Mouse (Mus musculus) Patski (cell line): Measurements from ENCODE around the gene Cd151. TPM values are rescaled to one million over a fixed set of nuclear protein-coding genes. Genes with fewer than 3 reads are reported as not detected.

Experiments used
- ATAC-seq: fragments of 100-300 bp; one replicate; pipeline ENCODE4 v1.8.0; 2021
- CTCF ChIA-PET: fragments of 350-600 bp; sonication (Branson Sonifier 250); formaldehyde crosslinking; loops from one replicate; lab custom pipeline; 2022; ENCODE audit warnings: inconsistent platforms; lab: Charles Lee
- POLR2A ChIA-PET: fragments of 350-600 bp; sonication (Branson Sonifier 250); formaldehyde crosslinking; loops from one replicate; lab custom pipeline; 2022; ENCODE audit warnings: antibody characterized with exemption, inconsistent platforms; lab: Charles Lee
- DNase-seq: peaks from one replicate; pipeline ENCODE4 v3.0.0-alpha.2; 2011; ENCODE audit warnings: low read depth, low spot score
- H3K27me3 ChIP-seq: fragments of 371-371 bp; one replicate; pipeline ENCODE4 v1.5.1; 2021
- CTCF ChIP-seq: fragments of 100-300 bp; IDR thresholded peaks from one replicate; pipeline ENCODE4 v1.5.1; 2021
- in situ Hi-C: fragments of 300-500 bp; cut with MboI; formaldehyde crosslinking; loops from 3 replicates; pipeline ENCODE4 v1.11.1; 2018; ENCODE audit warnings: low pct_unique_long_range_greater_than_20kb, mixed read lengths
- polyA plus RNA-seq: library from polyadenylated mRNA; unstranded; gene quantifications from one replicate; pipeline ENCODE4 v1.2.3, GENCODE M21; 2021

Cd151 gene
- polyA plus RNA-seq, 1 experiment from 2014 or later, result 551 TPM

DNA sequence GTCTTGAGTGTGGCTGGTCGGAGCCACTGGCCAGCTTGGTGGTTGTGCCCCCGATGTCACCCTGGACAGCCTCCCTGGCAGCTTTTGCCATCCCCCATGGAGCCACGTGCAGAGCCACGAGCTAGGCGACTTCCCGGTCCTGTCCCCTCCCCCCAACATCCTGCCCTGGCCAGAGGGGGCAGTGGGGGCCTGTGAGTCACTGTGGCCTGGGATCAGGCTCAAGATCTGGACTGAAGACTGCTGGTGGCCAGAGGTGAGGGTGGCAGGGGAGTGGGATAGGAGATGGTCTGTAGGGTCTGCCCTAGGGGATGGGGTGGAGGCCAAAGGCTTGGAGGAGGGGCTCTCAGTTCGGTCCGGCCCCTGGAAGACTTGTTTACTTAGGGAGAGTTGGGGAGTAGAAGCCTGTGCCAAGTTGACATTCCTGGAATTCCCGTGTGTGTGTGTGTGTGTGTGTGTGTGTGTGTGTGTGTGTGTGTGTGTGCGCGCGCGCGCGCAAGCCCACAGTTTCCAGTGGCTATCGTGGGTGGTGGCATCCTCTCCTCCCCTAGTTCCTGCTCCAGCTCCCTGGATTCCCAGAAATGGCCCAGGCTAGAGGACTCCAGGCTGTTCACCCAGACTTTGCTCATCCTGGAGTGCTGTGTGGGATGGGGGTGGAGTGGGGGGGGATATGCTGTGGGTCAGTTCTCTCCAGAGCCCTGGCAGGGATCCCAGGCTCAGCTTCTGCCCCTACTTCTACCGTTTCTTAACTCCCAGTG lies 9.2 kb downstream of the Cd151 start:
- in situ Hi-C loops, result loop anchor here (5.0 kb wide), 1 partner anchor 101 kb away; no protein-coding TSS in a partner anchor
- ATAC-seq, result peak; percentile 25
- H3K27me3 ChIP-seq, result no peaks in the 10 kb centered on the region
- ChIA-PET POLR2A (interaction anchor here (0.7 to 7.0 kb wide), 9 partner anchors 8 to 62 kb away, joined by 3 to 64 read pairs (median 3); partner anchors contain the start of gene Cd151), CTCF (interaction anchor here (0.9 to 3.1 kb wide), 6 partner anchors 9 to 65 kb away, joined by 3 to 16 read pairs (median 4); partner anchors contain the start of genes Cd151 and Cracr2b)
- TF ChIP-seq CTCF, result no peak
- DNase-seq, result no peak

DNA sequence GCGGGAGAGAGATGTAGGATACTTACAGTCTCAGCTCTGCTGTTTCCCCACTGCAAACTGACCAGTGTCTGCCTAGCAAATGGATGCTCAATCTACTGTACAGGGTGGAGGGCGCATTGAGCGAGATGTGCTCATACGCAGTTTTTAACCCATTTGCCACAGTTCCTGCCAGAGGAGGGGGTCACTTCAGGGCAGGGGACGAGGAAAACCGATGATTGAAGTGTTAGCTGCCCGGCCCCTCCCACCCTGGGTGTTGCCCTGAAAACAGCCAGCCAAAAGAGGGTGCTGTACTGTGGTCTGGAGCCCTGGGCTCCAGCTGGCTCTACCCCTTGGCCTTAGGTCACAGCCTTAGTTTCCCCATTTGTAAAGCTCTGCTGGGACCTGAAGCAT lies 9.8 kb downstream of the Cd151 start:
- in situ Hi-C loops, result loop anchor here (5.0 kb wide), 1 partner anchor 100 kb away; no protein-coding TSS in a partner anchor
- ChIA-PET POLR2A (interaction anchor here (0.8 to 7.0 kb wide), 6 partner anchors 8 to 48 kb away, joined by 3 to 64 read pairs (median 3); partner anchors contain the start of gene Cd151), CTCF (interaction anchor here (0.6 to 3.1 kb wide), 8 partner anchors 9 to 194 kb away, joined by 3 to 16 read pairs (median 3); partner anchors contain the start of gene Cd151)
- ATAC-seq (peak; percentile 1), DNase-seq (no peak)
- no peak for TF ChIP-seq CTCF
- no peaks in the 10 kb centered on the region for H3K27me3 ChIP-seq

DNA sequence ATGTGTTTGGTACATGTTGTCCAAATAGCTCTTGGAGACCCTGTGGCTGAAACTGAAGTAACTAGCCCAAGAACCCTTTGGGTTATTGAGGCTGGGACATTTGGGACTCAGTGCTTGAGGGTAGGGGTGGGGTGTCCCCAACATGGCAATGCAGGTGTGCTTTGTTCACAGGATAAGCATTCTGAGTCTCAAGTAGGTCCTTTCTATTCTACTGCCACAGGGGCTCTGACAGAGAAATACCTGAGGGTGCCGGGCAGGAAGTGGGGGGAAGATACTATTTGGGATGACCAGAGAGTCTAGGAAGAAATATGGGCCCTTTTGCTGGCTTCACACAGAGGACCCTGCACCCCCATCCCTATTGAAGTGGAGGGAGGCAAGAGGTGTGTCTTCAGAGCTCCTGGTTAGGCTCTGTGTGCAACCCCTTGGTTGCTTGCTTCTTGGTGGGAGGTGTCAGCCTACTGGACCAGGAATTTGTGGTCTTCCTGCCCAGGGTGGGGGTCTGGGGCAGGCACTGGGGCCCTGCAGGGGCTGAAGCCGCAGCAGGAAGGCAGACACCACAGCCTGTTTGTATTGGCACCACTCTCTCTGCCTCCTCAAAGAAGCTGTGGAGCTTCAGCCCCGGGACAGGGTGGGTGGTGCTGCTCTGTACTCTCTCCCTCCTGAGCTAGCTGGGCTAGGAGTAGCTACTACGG lies 10.5 kb downstream of the Cd151 start:
- DNase-seq, result no peak
- no peaks in the 10 kb centered on the region for H3K27me3 ChIP-seq
- POLR2A ChIA-PET, result interaction anchor here (0.9 to 7.0 kb wide), 3 partner anchors 9 to 35 kb away, joined by 3 to 64 read pairs (median 4); partner anchors contain the start of gene Cd151
- ATAC-seq, result peak; percentile 21
- TF ChIP-seq CTCF, result no peak
- CTCF ChIA-PET, result interaction anchor here (0.6 to 3.1 kb wide), 8 partner anchors 10 to 193 kb away, joined by 3 to 16 read pairs (median 3); partner anchors contain the start of gene Cd151
- in situ Hi-C loops, result loop anchor here (5.0 kb wide), 1 partner anchor 100 kb away; no protein-coding TSS in a partner anchor

DNA sequence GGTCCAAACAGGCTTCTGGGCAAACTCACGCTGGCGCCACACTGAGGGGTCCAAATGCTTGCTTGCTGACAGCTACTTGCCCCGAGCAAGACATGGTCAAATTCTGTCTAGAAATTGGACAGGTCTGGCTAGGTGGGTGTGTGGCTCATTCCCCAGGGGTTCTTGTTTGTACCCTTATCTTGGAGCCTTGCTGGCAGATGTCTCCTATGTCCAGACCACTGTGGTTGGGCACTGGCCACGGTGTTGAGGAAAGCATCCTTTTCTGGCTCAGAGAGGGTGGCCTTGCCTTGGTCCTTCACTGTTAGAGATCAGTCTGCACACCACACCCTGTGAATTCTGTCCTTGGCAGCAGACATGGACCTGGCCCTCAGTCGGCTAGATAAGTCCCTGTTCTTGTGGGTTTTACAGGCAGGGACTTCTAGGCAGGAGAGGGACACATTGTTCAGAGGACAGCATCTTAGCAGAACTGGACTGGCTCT lies 11.1 kb downstream of the Cd151 start:
- ChIA-PET POLR2A (interaction anchor here (7.0 kb wide), 1 partner anchor 10 kb away, joined by 64 read pairs; the partner anchor contains the start of gene Cd151), CTCF (interaction anchor here (1.1 to 3.1 kb wide), 4 partner anchors 10 to 46 kb away, joined by 3 to 16 read pairs (median 10); partner anchors contain the start of gene Cd151)
- H3K27me3 ChIP-seq, result no peaks in the 10 kb centered on the region
- no peak for TF ChIP-seq CTCF
- DNase-seq, result no peak
- no peak for ATAC-seq
- in situ Hi-C loops, result loop anchor here (5.0 kb wide), 1 partner anchor 99 kb away; no protein-coding TSS in a partner anchor

DNA sequence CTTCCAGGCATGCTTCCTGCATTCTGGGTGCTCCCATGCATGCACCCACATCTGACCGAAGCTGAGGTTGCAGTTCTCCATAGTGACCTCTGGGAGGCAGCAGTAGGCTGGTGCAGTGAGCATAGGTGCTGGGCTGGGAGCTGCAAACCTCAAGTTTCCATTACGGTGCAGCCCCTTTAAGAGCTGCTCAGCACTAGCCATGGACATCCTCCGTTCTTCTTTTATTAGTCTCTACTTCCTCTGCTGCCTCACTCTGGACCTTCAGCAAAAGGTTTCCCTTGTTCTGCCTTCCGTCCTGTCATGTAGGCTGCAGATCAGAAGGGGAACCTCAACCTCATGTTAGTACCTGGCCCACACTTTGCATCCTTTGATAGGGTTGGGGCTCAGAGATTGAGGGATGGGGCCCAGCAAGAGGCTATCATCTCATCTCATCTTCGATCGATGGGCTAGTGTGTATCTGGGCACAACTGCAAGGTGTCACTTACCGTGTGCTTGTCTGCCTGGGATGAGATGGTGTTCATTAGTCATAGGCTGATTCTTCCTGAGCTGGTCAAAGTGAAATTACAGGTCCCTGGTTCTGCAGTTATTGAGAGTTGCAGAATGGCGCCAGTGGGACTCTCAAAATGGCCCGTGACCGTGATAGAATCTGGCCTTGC lies 13.8 kb downstream of the Cd151 start:
- in situ Hi-C loops, result loop anchor here (5.0 kb wide), 1 partner anchor 41 kb away; no protein-coding TSS in a partner anchor
- no peaks in the 10 kb centered on the region for H3K27me3 ChIP-seq
- TF ChIP-seq CTCF, result no peak
- DNase-seq, result no peak
- ATAC-seq, result peak; percentile 45
- ChIA-PET CTCF (interaction anchor here (0.9 to 2.6 kb wide), 12 partner anchors 10 to 188 kb away, joined by 3 to 15 read pairs (median 3); no protein-coding TSS in a partner anchor), POLR2A (interaction anchor here (0.9 to 7.0 kb wide), 4 partner anchors 12 to 44 kb away, joined by 3 to 64 read pairs (median 4); partner anchors contain the start of gene Cd151)

DNA sequence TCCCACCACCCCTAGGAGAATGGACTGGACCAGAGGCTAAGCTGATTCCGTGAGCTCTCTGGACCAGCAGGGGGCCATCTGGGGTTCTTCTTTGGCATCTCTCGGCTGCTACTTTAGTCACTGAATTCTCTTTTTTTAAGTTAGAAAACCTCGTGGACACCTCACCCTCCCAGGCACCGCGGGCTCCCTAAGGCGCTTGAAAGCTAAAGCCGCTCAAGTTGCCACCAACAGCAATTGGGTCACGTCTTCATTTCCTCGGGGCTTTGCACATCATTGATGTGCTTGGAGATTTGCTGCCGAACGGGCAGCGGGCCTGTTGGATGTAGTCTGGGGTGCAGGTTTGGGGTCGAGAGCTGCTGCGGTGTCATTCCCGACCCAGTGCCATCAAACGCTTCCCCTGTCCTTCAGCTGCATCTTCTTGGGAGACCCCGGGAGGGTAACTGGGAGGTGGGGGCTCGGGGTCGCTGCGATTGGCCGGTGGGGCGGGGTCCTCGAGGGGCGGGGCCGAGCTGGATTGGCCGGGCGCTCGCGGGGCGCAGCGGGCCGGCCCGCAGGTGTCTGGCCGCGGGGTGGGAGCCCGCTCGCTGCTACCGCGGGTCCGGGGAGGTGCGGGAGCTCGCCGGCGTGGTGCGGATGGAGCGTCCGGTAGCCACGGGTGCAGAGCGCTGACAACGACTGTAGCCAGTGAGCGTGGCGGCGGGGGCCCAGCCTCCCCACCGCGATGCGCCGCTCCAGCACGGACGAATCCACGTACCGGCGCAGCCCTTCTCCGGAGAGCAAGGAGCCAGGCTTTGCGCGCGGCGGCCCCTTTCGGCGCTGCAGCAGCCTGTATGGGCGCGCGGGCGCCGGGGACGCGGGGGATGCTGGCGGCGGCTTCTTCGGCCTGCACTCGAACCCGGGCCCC lies 14.6 kb downstream of the Cd151 start:
- ATAC-seq (no peak), DNase-seq (no peak)
- no peak for TF ChIP-seq CTCF
- in situ Hi-C loops, result loop anchor here (5.0 kb wide), 1 partner anchor 41 kb away; no protein-coding TSS in a partner anchor
- no peaks in the 10 kb centered on the region for H3K27me3 ChIP-seq
- ChIA-PET CTCF (interaction anchor here (0.9 to 2.6 kb wide), 11 partner anchors 12 to 188 kb away, joined by 3 to 15 read pairs (median 3); no protein-coding TSS in a partner anchor), POLR2A (interaction anchor here (1.4 to 7.0 kb wide), 2 partner anchors 12 to 13 kb away, joined by 3 to 64 read pairs; partner anchors contain the start of gene Cd151)

DNA sequence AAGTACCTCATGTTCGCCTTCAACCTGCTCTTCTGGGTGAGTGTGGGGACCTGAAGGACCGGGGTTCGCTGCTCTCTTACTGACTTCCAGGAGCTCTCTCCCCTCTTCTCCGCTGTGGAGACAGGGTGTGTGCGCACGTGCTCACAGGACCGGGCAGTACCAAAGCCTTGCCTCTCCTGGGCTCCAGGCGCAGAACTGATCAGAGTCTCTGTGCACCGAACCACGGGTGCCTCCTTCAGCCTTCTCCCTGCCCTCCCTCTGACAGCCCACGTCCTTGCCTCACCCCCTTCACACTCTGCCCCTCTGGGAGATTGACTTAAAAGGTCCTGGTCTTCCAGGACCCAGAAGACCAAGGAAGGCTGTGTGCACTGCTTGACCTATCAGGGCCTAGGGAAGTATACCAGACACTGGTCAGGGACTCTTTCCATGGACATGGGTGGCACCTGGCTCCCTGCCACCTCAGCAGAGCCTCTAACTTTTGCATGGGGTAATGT lies 15.4 kb downstream of the Cd151 start:
- no peak for TF ChIP-seq CTCF
- ATAC-seq (no peak), DNase-seq (no peak)
- H3K27me3 ChIP-seq, result no peaks in the 10 kb centered on the region
- ChIA-PET CTCF (interaction anchor here (1.1 to 1.9 kb wide), 2 partner anchors 42 to 88 kb away, joined by 3 to 6 read pairs; no protein-coding TSS in a partner anchor), POLR2A (interaction anchor here (1.1 to 7.0 kb wide), 2 partner anchors 14 to 43 kb away, joined by 3 to 64 read pairs; partner anchors contain the start of gene Cd151)
- in situ Hi-C loops, result loop anchor here (5.0 kb wide), 1 partner anchor 40 kb away; no protein-coding TSS in a partner anchor

DNA sequence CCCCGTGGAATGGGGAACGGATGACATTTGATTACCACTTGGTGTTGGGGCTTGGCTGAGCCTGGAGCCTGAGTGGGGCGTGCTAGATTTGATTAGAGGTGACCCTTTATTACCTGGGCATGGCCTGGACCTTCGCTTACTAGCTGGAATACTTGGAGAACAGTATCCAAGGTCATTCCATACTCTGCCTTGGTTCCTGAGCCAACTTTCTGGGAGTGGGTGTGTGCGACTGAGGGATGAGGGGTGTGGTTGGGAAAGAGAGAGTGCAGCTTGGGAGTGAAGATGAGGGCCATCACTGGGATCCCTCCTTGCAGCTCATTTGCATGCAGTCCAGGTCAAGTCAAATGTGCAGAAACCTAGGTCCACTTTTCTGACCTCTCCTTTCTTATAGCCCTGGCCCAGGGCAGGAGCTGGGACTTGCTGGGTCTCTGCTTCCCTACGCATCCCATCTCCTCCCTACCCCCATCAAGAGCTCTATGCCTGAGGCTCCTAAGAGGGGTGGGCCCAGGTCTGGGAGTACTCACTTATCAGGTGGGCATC lies 16.0 kb downstream of the Cd151 start:
- in situ Hi-C loops, result loop anchor here (5.0 kb wide), 1 partner anchor 39 kb away; no protein-coding TSS in a partner anchor
- ChIA-PET CTCF (interaction anchor here (1.1 to 1.9 kb wide), 2 partner anchors 41 to 88 kb away, joined by 3 to 6 read pairs; no protein-coding TSS in a partner anchor), POLR2A (interaction anchor here (1.1 kb wide), 1 partner anchor 42 kb away, joined by 3 read pairs; no protein-coding TSS in a partner anchor)
- H3K27me3 ChIP-seq, result no peaks in the 10 kb centered on the region
- DNase-seq (no peak), ATAC-seq (no peak)
- no peak for TF ChIP-seq CTCF
